Mouse (Mus musculus): ENCODE data around the gene Snx10. TPM values are rescaled to one million over a fixed set of nuclear protein-coding genes. Genes with fewer than 3 reads are reported as not detected.
"Not testable (repeated sequence)": the region's sequence is repeated elsewhere in the genome, so short reads cannot be mapped to it uniquely, and the experiment has no call there.

Gene Snx10
- polyA plus RNA-seq (2015; fragmentation: Nextera tagmentation; extraction: Ambion mirVana) = 47.9 and 51.3 TPM in 2 replicates

DNA sequence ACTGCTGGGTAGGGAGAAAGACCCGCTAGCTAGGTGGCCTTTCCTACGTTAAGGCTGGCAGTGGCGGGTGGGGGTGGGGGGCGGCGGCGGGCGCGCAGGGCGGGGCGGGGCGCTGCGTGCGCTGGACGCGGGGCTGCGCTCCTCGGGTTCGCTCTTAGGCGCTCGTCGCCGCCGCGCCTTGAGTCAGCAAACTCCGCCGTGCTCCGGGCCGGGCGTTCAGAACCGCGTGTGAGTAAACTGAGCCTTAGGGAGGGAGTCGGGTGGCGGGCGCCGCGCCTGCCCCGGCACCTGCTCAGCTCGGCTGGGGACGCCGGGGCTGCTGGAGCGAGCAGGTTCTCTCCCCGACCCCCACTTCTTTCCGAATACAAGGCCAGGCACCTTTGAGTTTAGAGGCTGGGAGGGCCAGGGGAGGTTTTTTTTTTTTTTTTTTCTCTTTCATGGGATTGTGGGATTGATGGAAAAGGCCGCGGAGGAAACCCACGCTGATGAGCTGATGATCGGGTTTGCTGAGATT, at the start of gene Snx10:
Gene Snx10 (plus strand): TSS at position 95 of the 514 bp plus-strand sequence.
- H3K4me3 ChIP-seq = peak within 1 kb of the TSS; percentile 76
- peak within 1 kb of the TSS; percentile 83 for H3K9ac ChIP-seq
- peaks cover 32% of the 10 kb centered on the region for H3K4me1 ChIP-seq (replicated peaks)
- peak; percentile 80 for ATAC-seq (ENCODE audit: low FRiP score)
- H3K27ac ChIP-seq = peak within 1 kb of the TSS; percentile 83
- H3K36me3 ChIP-seq = no peaks in the 10 kb centered on the region
- H3K27me3 ChIP-seq = no peaks in the 10 kb centered on the region
- no peaks in the 10 kb centered on the region for H3K9me3 ChIP-seq
- WGBS = 0% methylated on average over 44 of the region's 47 CpGs
- peak within 1 kb of the TSS; percentile 73 for H3K4me2 ChIP-seq

DNA sequence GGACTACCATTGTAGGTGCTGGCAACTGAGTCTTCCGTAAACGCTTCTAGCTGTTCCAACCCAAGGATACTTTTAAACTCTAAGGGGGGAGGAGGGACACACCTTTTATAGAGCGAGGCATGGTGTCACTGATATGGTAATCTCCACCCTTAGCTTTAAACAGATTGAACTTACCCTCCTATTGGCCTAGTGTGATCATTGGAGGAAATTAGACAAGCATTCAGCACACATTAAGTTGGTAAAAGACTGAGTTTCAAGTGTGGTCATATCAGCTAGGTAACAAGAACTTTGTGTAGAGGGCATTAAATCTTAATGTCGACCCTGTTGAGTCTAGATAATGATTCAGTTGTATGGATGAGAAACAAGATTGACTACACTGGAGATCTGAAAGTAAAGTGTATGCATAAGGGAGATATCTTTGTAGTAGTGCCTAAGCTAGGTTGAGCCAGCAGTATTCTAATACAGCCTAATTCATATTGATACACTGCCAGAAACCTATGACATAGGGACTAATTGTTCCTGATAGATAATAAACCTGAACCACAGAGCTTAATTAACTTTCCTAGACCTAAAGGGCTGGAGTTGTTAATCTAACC, 44.5 kb upstream of the Snx10 start:
- no peak overlapping the region for H3K4me2 ChIP-seq
- no peak overlapping the region for H3K27ac ChIP-seq
- H3K36me3 ChIP-seq = peaks cover 73% of the 10 kb centered on the region
- H3K4me1 ChIP-seq (replicated peaks) = peaks cover 7% of the 10 kb centered on the region; the same call in 1 of the 2 replicates
- H3K9me3 ChIP-seq = no peaks in the 10 kb centered on the region
- H3K27me3 ChIP-seq = no peaks in the 10 kb centered on the region
- H3K9ac ChIP-seq = no peak overlapping the region
- ATAC-seq (ENCODE audit: low FRiP score) = no peak
- no peak overlapping the region for H3K4me3 ChIP-seq
- 96% methylated on average over 4 of the region's 4 CpGs for WGBS

DNA sequence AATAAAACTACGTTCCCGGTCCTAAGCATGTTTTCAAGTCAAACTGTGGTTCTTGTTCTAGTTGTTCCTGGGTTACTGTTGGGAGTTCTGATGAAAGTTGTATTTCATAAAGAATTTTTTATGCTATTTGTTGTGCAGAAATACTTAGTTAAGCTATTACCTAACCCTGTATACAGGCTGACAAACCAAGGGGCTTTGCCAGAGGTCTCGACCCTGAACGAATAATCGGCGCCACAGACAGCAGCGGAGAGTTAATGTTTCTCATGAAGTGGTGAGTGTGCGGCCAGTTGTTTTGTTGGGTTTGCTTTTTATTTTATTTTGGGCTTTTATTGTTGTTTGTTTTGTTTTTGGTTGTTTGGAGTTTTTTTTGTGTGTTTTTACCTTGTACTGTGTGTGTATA, 42.2 kb upstream of the Snx10 start:
- H3K36me3 ChIP-seq = peaks cover 62% of the 10 kb centered on the region
- no peaks in the 10 kb centered on the region for H3K9me3 ChIP-seq
- no peak overlapping the region for H3K27ac ChIP-seq
- H3K9ac ChIP-seq = no peak overlapping the region
- no peak overlapping the region for H3K4me3 ChIP-seq
- 0 out of 2 replicates have a peak, but pooled peaks cover 4% of the 10 kb centered on the region for H3K4me1 ChIP-seq (replicated peaks)
- WGBS = 95% methylated on average over 8 of the region's 8 CpGs
- ATAC-seq (ENCODE audit: low FRiP score) = no peak
- H3K4me2 ChIP-seq = no peak overlapping the region
- no peaks in the 10 kb centered on the region for H3K27me3 ChIP-seq

DNA sequence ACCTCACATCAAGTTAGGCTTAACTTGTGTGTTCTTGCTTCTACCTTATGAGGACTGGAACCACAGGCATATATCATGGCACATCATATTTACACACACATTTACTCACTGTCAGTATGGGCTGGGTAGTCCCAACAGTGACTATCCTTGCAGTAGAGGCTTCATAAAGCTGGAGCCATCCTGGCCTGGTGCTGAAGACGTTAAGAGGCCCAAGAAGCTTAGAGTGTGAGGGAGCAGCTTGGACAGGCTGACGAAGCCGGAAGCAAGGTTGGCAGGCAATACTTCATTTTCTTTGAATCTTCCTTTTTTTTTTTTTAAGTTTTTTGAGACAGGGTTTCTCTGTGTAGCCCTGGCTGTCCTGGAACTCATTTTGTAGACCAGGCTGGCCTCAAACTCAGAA, 39.8 kb upstream of the Snx10 start:
- ATAC-seq (ENCODE audit: low FRiP score) = no peak
- WGBS = 94% methylated on average over 3 of the region's 3 CpGs
- Histone ChIP-seq H3K27ac (no peak overlapping the region), H3K4me2 (no peak overlapping the region), H3K27me3 (no peaks in the 10 kb centered on the region), H3K4me1 (replicated peaks) (no peaks in the 10 kb centered on the region), H3K4me3 (no peak overlapping the region), H3K9ac (no peak overlapping the region), H3K9me3 (no peaks in the 10 kb centered on the region), H3K36me3 (peaks cover 55% of the 10 kb centered on the region)

DNA sequence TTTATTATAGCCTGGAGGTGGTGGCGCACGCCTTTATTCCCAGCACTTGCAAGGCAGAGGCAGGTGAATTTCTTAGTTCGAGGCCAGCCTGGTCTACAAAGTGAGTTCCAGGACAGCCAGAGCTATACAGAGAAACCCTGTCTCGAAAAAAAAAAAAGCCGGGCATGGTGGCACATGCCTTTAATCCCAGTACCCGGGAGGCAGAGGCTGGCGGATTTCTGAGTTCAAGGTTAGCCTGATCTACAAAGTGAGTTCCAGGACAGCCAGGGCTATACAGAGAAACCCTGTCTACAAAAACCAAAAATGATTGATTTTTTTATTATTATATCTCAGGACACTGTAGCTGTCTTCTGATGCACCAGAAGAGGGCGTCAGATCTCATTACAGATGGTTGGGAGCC, 39.1 kb upstream of the Snx10 start:
- not testable (repeated sequence) for H3K4me2 ChIP-seq

DNA sequence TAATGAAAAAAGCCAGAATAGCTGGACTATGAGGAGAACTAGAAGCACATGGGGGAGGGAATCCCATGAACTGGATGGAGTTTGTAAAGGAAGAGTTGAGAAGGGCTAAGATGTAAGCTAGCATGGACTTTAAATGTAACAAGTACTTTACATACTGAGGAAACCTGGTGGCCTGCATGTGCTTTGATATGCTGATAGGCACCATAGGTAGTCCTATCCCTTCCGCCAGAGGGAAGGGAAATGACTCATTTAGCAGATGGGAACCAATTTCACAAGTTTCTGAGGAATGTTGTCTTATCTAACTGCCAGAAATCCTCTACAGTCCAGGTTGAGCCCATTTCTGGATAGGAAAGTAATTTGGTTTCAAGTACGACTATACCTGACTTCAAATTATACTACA, 38.1 kb upstream of the Snx10 start:
- Histone ChIP-seq H3K4me2 (no peak overlapping the region), H3K27ac (no peak overlapping the region), H3K4me3 (no peak overlapping the region), H3K27me3 (no peaks in the 10 kb centered on the region), H3K9ac (no peak overlapping the region), H3K4me1 (replicated peaks) (no peaks in the 10 kb centered on the region), H3K9me3 (no peaks in the 10 kb centered on the region), H3K36me3 (peaks cover 37% of the 10 kb centered on the region)
- 54% methylated on average over 2 of the region's 2 CpGs for WGBS
- ATAC-seq (ENCODE audit: low FRiP score) = no peak

More for the DNA sequence above, 39.1 kb upstream of the Snx10 start:
- not testable (repeated sequence) for H3K27me3 ChIP-seq; H3K27ac ChIP-seq; ATAC-seq (ENCODE audit: low FRiP score); H3K4me1 ChIP-seq (replicated peaks); H3K4me3 ChIP-seq; H3K9ac ChIP-seq; H3K9me3 ChIP-seq
- H3K36me3 ChIP-seq = peaks cover 48% of the 10 kb centered on the region
- WGBS = 91% methylated on average over 8 of the region's 8 CpGs

DNA sequence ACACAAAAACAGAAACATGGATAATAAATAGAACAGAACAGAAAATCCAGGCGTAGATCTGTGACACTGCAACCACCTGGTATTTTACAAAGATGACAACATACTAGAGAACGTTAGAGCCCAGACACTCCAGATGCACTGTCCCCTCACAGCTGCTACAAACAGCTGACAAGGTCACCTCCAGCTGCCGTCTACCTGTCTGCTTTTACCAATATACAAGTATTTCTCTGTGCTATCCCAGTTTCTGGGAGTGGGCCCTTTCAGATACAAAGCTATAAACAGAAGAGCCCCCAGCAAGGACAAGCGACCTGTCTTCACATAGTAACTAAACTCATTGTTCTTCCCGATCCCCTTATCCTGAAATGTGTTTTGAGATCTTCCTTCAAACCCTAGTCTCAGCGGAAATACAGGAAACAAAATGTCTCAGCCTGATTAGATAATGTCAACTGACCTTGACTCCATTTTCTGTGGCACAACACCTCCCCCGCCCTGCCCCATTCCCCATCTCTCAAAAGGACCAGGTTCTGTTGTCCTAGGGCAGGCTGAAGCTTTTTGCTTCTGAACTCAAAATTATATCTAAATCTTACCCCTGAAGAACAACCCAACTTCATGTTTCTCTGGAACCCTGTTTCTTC, 37.5 kb upstream of the Snx10 start:
- WGBS = 76% methylated on average over 7 of the region's 7 CpGs
- H3K4me3 ChIP-seq = no peak overlapping the region
- H3K36me3 ChIP-seq = peaks cover 31% of the 10 kb centered on the region
- H3K27ac ChIP-seq = no peak overlapping the region
- H3K9me3 ChIP-seq = no peaks in the 10 kb centered on the region
- H3K4me1 ChIP-seq (replicated peaks) = no peaks in the 10 kb centered on the region
- no peak for ATAC-seq (ENCODE audit: low FRiP score)
- H3K9ac ChIP-seq = no peak overlapping the region
- no peak overlapping the region for H3K4me2 ChIP-seq
- H3K27me3 ChIP-seq = no peaks in the 10 kb centered on the region

DNA sequence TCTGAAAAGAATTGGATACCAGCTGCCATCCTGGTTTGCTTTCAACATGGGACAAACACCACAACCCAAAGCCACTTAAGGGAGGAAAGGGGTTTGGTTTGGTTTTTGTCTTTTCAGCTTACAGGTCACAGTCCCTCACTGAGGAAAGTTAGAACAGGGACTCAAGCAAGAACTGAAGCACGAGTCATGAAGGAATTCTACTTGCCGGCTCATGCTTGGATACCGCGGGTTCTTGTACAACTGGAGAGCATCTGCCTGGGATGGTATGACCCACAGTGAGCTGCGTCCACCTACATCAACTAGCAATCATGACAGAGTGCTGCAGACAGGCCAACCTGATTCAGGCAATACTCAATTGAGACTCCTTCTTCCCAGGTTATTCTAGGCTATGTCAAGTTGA, 37.0 kb upstream of the Snx10 start:
- Histone ChIP-seq H3K27ac (no peak overlapping the region), H3K27me3 (no peaks in the 10 kb centered on the region), H3K4me2 (no peak overlapping the region), H3K9me3 (no peaks in the 10 kb centered on the region), H3K4me1 (replicated peaks) (no peaks in the 10 kb centered on the region), H3K4me3 (no peak overlapping the region), H3K36me3 (peaks cover 26% of the 10 kb centered on the region), H3K9ac (no peak overlapping the region)
- ATAC-seq (ENCODE audit: low FRiP score) = no peak
- WGBS = 95% methylated on average over 5 of the region's 5 CpGs

DNA sequence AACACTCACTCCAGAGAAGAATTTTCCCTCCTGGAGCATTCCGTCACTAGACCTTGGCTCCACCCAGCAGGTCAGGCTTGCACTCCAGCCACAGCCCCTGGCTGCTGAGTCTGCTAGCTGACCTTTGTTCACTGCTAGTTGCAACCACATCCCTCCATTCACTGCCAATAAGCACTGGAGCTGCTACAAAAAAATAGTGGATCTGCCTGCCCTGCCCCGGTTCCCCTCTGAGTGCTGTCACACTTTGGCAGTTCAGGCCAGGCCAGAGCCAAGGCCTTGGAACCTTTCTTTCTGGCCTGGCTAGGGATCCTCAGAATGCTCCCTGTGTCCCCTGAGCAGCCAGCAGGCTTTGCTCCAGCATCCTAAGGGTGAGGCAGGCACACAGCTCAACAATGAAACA, 33.9 kb upstream of the Snx10 start:
- Histone ChIP-seq H3K4me3 (no peak overlapping the region), H3K9me3 (no peaks in the 10 kb centered on the region)
- no peak for ATAC-seq (ENCODE audit: low FRiP score)

DNA sequence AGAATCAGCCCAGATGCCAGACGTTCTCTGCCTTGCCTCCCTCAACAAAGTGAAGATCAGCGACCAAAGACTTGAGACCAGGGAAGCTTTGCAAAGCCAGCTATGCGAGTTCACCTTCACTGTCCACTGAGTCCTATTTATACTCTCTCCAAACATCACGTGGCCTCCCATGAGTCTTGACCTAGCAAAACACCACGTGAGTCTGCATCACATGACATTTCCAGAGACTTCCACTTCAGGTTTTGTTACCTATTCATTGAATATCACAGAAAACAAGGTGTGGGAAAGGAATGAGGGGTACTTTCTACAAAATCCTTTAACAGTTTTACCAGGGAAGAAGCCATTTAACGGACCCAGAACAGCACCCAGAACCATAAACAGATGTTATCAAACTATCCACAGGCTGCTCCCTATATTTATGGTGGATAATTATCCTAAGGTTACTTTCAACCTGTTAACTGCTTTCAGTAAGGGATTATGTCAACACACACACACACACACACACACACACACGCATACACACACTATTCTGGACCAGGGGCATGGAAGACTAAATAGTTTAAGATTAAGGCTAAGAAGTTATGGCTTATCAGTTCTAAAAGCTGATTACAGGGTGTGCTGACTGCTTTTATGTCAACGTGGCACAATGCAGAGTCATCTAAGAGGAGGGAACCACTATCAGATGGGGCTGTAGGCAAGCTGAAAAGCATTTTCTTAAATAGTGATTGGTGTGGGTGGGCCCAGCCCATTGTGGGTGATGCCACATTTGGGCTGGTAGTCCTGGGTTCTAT, 26.2 kb upstream of the Snx10 start:
- WGBS = 86% methylated on average over 8 of the region's 8 CpGs
- no peak overlapping the region for H3K9ac ChIP-seq
- 0 out of 2 replicates have a peak, but pooled peaks cover 3% of the 10 kb centered on the region for H3K4me1 ChIP-seq (replicated peaks)
- H3K27me3 ChIP-seq = no peaks in the 10 kb centered on the region
- no peak overlapping the region for H3K4me3 ChIP-seq
- no peak overlapping the region for H3K4me2 ChIP-seq
- no peaks in the 10 kb centered on the region for H3K9me3 ChIP-seq
- H3K36me3 ChIP-seq = no peaks in the 10 kb centered on the region
- ATAC-seq (ENCODE audit: low FRiP score) = no peak
- H3K27ac ChIP-seq = no peak overlapping the region

More for the DNA sequence above, 33.9 kb upstream of the Snx10 start:
- H3K4me2 ChIP-seq = no peak overlapping the region
- no peak overlapping the region for H3K27ac ChIP-seq
- no peaks in the 10 kb centered on the region for H3K4me1 ChIP-seq (replicated peaks)
- H3K36me3 ChIP-seq = peaks cover 8% of the 10 kb centered on the region; the same call in 1 of the 2 replicates
- no peak overlapping the region for H3K9ac ChIP-seq
- WGBS = 72% methylated on average over 2 of the region's 2 CpGs
- no peaks in the 10 kb centered on the region for H3K27me3 ChIP-seq

DNA sequence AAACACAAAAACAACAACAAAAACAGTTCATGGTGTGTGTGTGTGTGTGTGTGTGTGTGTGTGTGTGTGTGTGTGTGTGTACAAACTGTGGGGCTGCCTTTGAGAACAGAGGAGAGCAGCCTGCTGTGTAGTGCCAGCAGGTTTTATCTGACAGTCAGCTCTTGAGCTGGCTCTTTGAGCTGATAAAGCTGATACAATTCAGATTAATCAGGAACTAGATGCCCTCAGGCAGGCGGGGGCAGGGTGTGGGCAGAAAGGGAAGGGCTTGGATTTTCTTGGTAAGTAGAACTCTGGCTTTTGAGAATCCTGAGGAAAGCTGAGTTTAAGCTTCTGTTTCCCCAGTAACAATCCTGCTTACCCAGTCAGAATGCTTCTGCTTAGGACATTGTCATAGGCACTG, 18.0 kb upstream of the Snx10 start:
- Histone ChIP-seq H3K9me3 (no peaks in the 10 kb centered on the region), H3K4me2 (no peak overlapping the region), H3K36me3 (no peaks in the 10 kb centered on the region), H3K27ac (no peak overlapping the region), H3K4me3 (no peak overlapping the region), H3K27me3 (no peaks in the 10 kb centered on the region), H3K9ac (no peak overlapping the region), H3K4me1 (replicated peaks) (peaks cover 8% of the 10 kb centered on the region; the same call in 1 of the 2 replicates)
- ATAC-seq (ENCODE audit: low FRiP score) = no peak
- 67% methylated on average over 1 of the region's 1 CpGs for WGBS

DNA sequence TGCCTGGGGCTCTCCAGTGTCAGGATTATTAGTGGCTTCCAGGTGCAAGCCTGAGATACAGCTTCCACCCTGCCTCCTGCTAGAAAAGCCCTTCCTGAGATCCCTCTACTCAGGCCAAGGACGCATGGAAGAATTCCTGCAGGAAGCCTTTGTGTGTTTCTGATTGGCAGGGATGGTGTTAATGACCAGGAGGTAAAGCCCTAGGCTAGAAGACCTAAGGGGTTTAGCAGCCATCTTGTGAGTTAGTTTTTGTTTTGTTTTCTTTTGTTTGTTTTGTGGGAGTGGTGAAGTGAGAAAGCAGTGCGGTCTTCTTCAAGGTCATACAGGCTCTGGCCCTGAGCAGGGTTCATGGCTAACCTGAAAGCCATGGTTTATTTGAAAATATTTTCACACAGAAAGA, 16.1 kb upstream of the Snx10 start:
- H3K4me2 ChIP-seq = no peak overlapping the region
- H3K9me3 ChIP-seq = no peaks in the 10 kb centered on the region
- H3K27ac ChIP-seq = no peak overlapping the region
- no peak for ATAC-seq (ENCODE audit: low FRiP score)
- no peak overlapping the region for H3K9ac ChIP-seq
- WGBS = 57% methylated on average over 2 of the region's 2 CpGs
- no peaks in the 10 kb centered on the region for H3K36me3 ChIP-seq
- H3K4me3 ChIP-seq = no peak overlapping the region
- H3K27me3 ChIP-seq = no peaks in the 10 kb centered on the region
- peaks cover 8% of the 10 kb centered on the region; the same call in 1 of the 2 replicates for H3K4me1 ChIP-seq (replicated peaks)

Measured in hindbrain, embryonic 13.5 days (tissue).